Mouse (Mus musculus) liver, embryonic 18 days (tissue): Measurements from ENCODE around the gene Gspt2. TPM values are rescaled to one million over a fixed set of nuclear protein-coding genes. Genes with fewer than 3 reads are reported as not detected.

Source experiments
- polyA plus RNA-seq: library from polyadenylated mRNA; depleted of rRNA; stranded (reverse); fragments of >200 nt; gene quantifications from 2 replicates; pipeline ENCODE4 v1.2.3, GENCODE M21; 2012; rRNA removed

Gspt2 gene
- 1.4 and 1.9 TPM in 2 replicates for polyA plus RNA-seq

GRCm38 (mm10) chrX:94635961-94636563 lies at the start of gene Gspt2:
Gene Gspt2, plus strand, starts transcription at chrX:94636069.

Other genes starting within 250 kb of the Gspt2 start
- gene Maged1, start 93.9 kb upstream of the Gspt2 start, polyA plus RNA-seq, result 95.2 and 103 TPM in 2 replicates
- 1.0 and 1.1 TPM in 2 replicates for gene Zxdb, start 88.5 kb downstream of the Gspt2 start, polyA plus RNA-seq